Mouse (Mus musculus): ENCODE measurements at regions not wholly inside any gene's neighbourhood (a gene's known extent, or its start where the extent isn't known, plus 50 kb on each side); places are given as distances from the start of the nearest gene placed in this dataset.

DNA sequence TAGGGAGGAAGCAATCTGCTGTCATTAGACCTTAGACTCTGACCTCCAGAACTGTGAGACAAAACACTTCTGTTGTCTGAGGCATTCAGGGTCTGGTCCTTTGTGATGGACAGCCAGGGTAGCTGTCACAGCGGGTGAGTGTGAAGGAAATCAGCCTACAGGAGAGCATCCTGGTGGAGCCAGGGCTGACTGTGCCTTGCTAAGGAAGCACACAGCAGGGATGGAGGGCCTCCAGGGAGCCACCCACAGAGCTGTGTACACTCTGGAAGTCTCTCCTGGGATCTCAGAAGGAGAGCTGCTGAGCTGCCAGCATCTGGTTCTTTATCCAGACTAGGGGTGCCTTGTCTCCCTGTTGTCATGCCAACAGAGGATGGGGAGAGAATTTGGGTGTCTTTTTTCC, 74.4 kb upstream of the Dpt start:
- TF ChIP-seq CTCF (IDR thresholded peaks at IDR 0.05; ENCODE audit: insufficient read depth, low read length) (no peak), POLR2A (IDR thresholded peaks at IDR 0.05; ENCODE audit: borderline replicate concordance, extremely low read depth, low read depth, low read length) (no peak)
